Comparison of ENCODE assay signal across 9 mouse cellular contexts in the genomic region with DNA sequence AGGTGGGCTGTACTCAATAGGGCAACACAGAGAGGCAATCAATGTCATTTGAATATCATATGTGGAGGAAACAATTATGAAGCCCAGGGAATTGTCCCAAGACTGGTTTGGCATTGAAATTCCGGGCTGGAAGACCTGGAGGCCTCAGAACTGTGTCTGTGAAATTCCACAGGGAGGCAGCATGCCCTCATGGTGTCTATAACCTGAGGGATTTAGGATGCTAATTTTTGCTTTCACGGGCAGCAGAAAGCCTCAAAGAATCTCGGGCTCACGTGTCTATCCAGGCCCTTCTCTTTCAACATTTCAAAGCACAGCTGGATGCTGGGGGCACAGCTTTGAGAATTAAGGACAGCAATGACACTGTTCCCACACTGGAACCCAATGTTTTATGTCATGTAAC. TPM values are rescaled to one million over a fixed set of nuclear protein-coding genes. Genes with fewer than 3 reads are reported as not detected.
DNase-seq lines count a peak whose midpoint lies in the region; ATAC-seq and TF ChIP-seq lines count a peak whose summit lies in the region.
"Had no signal": no experiment of that assay in that cellular context is flagged by ENCODE, and none has a peak within 500 bp of the region (broad histone marks: within the 10 kb centered on the region; RNA-seq: fewer than 3 reads in every experiment).

No protein-coding gene starts in this region.

- peak; percentile 32 for TF ChIP-seq CTCF in E14TG2a.4 (conservative IDR thresholded peaks at IDR 0.05; ENCODE audit: low read length)
- peak; percentile 49; the same call in 1 of the 2 replicates for TF ChIP-seq CTCF in brain, embryonic 14.5 days (IDR thresholded peaks at IDR 0.05; ENCODE audit: borderline replicate concordance, extremely low read depth, insufficient read depth, insufficient read length)

- no peaks in the 10 kb centered on the region for H3K27me3 ChIP-seq in heart, embryonic 11.5 days (ENCODE audit: control insufficient read depth, insufficient read depth, low read length)
- peaks cover 4% of the 10 kb centered on the region; the same call in 1 of the 2 replicates for H3K27me3 ChIP-seq in E14TG2a.4 (ENCODE audit: insufficient read depth, low read length)
- H3K27me3 ChIP-seq: stomach, embryonic 15.5 days had no signal

- H3K4me1 ChIP-seq in heart, embryonic 11.5 days (ENCODE audit: control insufficient read depth, insufficient read depth, low read length), result no peaks in the 10 kb centered on the region
- H3K4me1 ChIP-seq in E14TG2a.4 (replicated peaks; ENCODE audit: low read depth, low read length), result 0 out of 2 replicates have a peak, but pooled peaks cover 5% of the 10 kb centered on the region
- H3K4me1 ChIP-seq: stomach, embryonic 15.5 days had no signal

- H3K4me2 ChIP-seq in heart, embryonic 11.5 days, result no peak overlapping the region
- H3K4me2 ChIP-seq: stomach, embryonic 15.5 days had no signal

- no peaks in the 10 kb centered on the region for H3K36me3 ChIP-seq in heart, embryonic 11.5 days (ENCODE audit: control insufficient read depth, insufficient read depth, low read length)
- no peaks in the 10 kb centered on the region for H3K36me3 ChIP-seq in E14TG2a.4 (ENCODE audit: insufficient read depth, low read length)
- H3K36me3 ChIP-seq: stomach, embryonic 15.5 days had no signal

- no peaks in the 10 kb centered on the region for H3K9me3 ChIP-seq in heart, embryonic 11.5 days (replicated peaks; ENCODE audit: control insufficient read depth, low read length)
- no peaks in the 10 kb centered on the region for H3K9me3 ChIP-seq in E14TG2a.4 (ENCODE audit: low read length)
- H3K9me3 ChIP-seq: stomach, embryonic 15.5 days had no signal

- no peak for ATAC-seq in heart, embryonic 11.5 days (replicated peaks; ENCODE audit: insufficient number of reproducible peaks, low FRiP score, low TSS enrichment)
- no peak for ATAC-seq in activated CD4-positive, CD25-positive, alpha-beta regulatory T cell, adult 4 months

- no peak overlapping the region for H3K27ac ChIP-seq in heart, embryonic 11.5 days (ENCODE audit: low read depth, low read length)
- H3K27ac ChIP-seq: stomach, embryonic 15.5 days had no signal

- peak; percentile 26 to 44 for DNase-seq in heart, adult 18-20 months
- peak; percentile 69 for DNase-seq in brain, embryonic 14.5 days (ENCODE audit: low read depth)
- DNase-seq in frontal cortex, postnatal 36 days (ENCODE audit: low spot score in 2 of 2), result peak; percentile 40 to 49
- DNase-seq in mesoderm, embryonic 11.5 days (ENCODE audit: low read depth, low spot score), result peak; percentile 34
- no peak for DNase-seq in urinary bladder, postnatal 25 days (ENCODE audit: low spot score)

- 10% methylated on average over 4 of the region's 4 CpGs for WGBS in heart, embryonic 11.5 days (ENCODE audit: insufficient replicate concordance)

- no peak for TF ChIP-seq POLR2A in brain, embryonic 14.5 days (IDR thresholded peaks at IDR 0.05; ENCODE audit: borderline replicate concordance, extremely low read depth, insufficient read depth, insufficient read length, poor library complexity, severe bottlenecking)

- no peak overlapping the region for H3K9ac ChIP-seq in heart, embryonic 11.5 days (ENCODE audit: low read depth, low read length)
- H3K9ac ChIP-seq: stomach, embryonic 15.5 days had no signal

- H3K4me3 ChIP-seq in heart, embryonic 11.5 days (ENCODE audit: low read depth, low read length), result no peak overlapping the region
- no peak overlapping the region for H3K4me3 ChIP-seq in E14TG2a.4 (replicated peaks; ENCODE audit: low read length)
- H3K4me3 ChIP-seq: stomach, embryonic 15.5 days had no signal

RNA-seq across cellular contexts. Expression of a gene that starts 45.5 kb away (rescaled TPM):
- total RNA-seq in heart, adult 18-20 months (2021), result 10 to 100 TPM; 52.5 to 56.7 TPM
- polyA plus RNA-seq in heart, embryonic 11.5 days (2014; fragmentation: Nextera tagmentation; extraction: Ambion mirVana), result 18.9 and 24.4 TPM in 2 replicates
- 1.3 and 2.5 TPM in 2 replicates for polyA plus RNA-seq in brain, embryonic 14.5 days (2012; rRNA removed)
- under 1 TPM; 0.40 to 0.78 TPM for polyA plus RNA-seq in activated CD4-positive, CD25-positive, alpha-beta regulatory T cell, adult 4 months (2017; shearing (Covaris generic))
